Mouse (Mus musculus): ENCODE results near the gene Pptc7. TPM values are rescaled to one million over a fixed set of nuclear protein-coding genes. Genes with fewer than 3 reads are reported as not detected.

Gene Pptc7
- polyA plus RNA-seq, 1 experiment from 2014 or later: 10.4 TPM

- Histone ChIP-seq H3K4me1 (replicated peaks) (no peaks in the 10 kb centered on the region), H3K4me3 (replicated peaks) (no peak overlapping the region), H3K27ac (no peak overlapping the region), H3K36me3 (peaks cover 11% of the 10 kb centered on the region; the same call in 1 of the 2 replicates), H3K27me3 (replicated peaks) (no peaks in the 10 kb centered on the region), H3K4me2 (replicated peaks) (no peak overlapping the region), H3K9ac (no peak overlapping the region), H3K9me3 (no peaks in the 10 kb centered on the region)
- 85% methylated on average over 23 of the region's 23 CpGs for WGBS
- no peak for ATAC-seq
These were observed 40.7 kb downstream of the Pptc7 start for GRCm38 (mm10) chr5:122324608-122325431.

DNA sequence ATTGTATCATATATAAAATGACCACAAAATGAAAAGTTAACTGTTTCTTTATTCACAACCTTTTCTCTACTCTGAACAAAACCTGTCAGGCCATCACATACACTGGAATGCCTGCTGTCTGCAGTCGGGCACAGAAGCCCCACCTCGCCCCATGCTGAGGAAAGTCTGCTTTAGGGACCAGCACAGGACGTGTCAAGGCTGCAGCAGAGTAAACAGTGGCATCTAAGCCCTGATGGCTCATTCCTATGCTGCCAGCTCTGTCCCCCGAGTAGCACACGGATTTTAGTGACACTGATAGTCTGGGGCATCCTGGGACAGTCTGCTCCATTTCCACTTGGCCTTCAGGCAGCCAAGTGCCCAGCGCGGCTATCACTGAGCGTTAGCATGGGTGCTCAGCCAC, 41.3 kb downstream of the Pptc7 start:
- ATAC-seq: no peak
- no peaks in the 10 kb centered on the region for H3K27me3 ChIP-seq (replicated peaks)
- H3K9me3 ChIP-seq: no peaks in the 10 kb centered on the region
- no peak overlapping the region for H3K9ac ChIP-seq
- no peaks in the 10 kb centered on the region for H3K4me1 ChIP-seq (replicated peaks)
- 87% methylated on average over 8 of the region's 8 CpGs for WGBS
- no peak overlapping the region for H3K4me2 ChIP-seq (replicated peaks)
- H3K4me3 ChIP-seq (replicated peaks): no peak overlapping the region
- H3K36me3 ChIP-seq: peaks cover 11% of the 10 kb centered on the region; the same call in 1 of the 2 replicates
- H3K27ac ChIP-seq: no peak overlapping the region

DNA sequence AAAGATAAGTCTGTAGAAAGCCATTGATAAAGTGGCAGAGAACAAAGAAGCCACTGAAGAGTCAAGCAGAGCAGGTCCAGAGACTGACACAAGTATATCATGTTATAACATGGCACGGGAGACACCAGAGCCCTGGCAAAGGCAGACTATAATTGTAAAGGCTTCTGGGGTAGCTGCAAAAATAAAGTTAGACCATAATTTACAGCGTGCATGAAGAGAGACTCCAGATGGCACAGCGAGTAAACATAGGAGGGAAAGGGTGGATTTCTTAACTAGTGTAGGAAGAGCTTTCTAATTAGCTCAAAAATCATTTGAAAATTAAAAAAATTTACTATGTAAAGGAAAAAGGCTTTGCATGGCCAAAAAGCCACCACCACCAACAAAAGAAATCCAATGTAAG, 43.1 kb downstream of the Pptc7 start:
- H3K9me3 ChIP-seq: no peaks in the 10 kb centered on the region
- no peaks in the 10 kb centered on the region for H3K4me1 ChIP-seq (replicated peaks)
- no peak overlapping the region for H3K4me3 ChIP-seq (replicated peaks)
- 79% methylated on average over 3 of the region's 3 CpGs for WGBS
- no peak for ATAC-seq
- H3K27me3 ChIP-seq (replicated peaks): no peaks in the 10 kb centered on the region
- no peak overlapping the region for H3K27ac ChIP-seq
- H3K9ac ChIP-seq: no peak overlapping the region
- peaks cover 6% of the 10 kb centered on the region; the same call in 1 of the 2 replicates for H3K36me3 ChIP-seq
- H3K4me2 ChIP-seq (replicated peaks): no peak overlapping the region

DNA sequence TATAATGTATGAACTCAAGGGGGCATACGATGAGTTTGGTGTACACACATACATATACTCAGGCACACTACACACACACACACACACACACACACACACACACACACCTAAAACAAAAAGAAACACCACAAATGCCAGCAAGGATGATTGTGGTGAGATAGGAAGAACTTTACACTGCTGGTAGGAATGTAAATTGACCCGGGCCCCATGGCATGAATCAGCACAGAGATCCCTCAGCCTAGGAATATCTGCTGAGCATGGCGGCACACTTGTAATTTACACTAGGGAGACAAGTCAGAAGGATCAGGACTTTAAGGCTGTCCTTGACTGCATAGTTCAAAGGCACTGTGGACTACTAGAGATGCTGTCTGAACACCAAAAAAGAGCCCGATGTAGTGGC, 46.1 kb downstream of the Pptc7 start:
- Histone ChIP-seq H3K27me3 (replicated peaks) (no peaks in the 10 kb centered on the region), H3K9ac (no peak overlapping the region), H3K4me2 (replicated peaks) (no peak overlapping the region), H3K4me1 (replicated peaks) (no peaks in the 10 kb centered on the region), H3K9me3 (no peaks in the 10 kb centered on the region), H3K36me3 (no peaks in the 10 kb centered on the region), H3K4me3 (replicated peaks) (no peak overlapping the region), H3K27ac (no peak overlapping the region)
- WGBS: 81% methylated on average over 4 of the region's 4 CpGs
- no peak for ATAC-seq

GRCm38 (mm10) chr5:122334682-122335081, 50.5 kb downstream of the Pptc7 start:
- Histone ChIP-seq H3K4me2 (replicated peaks) (no peak overlapping the region), H3K27me3 (replicated peaks) (no peaks in the 10 kb centered on the region), H3K9ac (no peak overlapping the region), H3K27ac (no peak overlapping the region), H3K4me1 (replicated peaks) (no peaks in the 10 kb centered on the region), H3K4me3 (replicated peaks) (no peak overlapping the region), H3K36me3 (no peaks in the 10 kb centered on the region), H3K9me3 (no peaks in the 10 kb centered on the region)
- WGBS: 66% methylated on average over 3 of the region's 3 CpGs
- ATAC-seq: no peak

DNA sequence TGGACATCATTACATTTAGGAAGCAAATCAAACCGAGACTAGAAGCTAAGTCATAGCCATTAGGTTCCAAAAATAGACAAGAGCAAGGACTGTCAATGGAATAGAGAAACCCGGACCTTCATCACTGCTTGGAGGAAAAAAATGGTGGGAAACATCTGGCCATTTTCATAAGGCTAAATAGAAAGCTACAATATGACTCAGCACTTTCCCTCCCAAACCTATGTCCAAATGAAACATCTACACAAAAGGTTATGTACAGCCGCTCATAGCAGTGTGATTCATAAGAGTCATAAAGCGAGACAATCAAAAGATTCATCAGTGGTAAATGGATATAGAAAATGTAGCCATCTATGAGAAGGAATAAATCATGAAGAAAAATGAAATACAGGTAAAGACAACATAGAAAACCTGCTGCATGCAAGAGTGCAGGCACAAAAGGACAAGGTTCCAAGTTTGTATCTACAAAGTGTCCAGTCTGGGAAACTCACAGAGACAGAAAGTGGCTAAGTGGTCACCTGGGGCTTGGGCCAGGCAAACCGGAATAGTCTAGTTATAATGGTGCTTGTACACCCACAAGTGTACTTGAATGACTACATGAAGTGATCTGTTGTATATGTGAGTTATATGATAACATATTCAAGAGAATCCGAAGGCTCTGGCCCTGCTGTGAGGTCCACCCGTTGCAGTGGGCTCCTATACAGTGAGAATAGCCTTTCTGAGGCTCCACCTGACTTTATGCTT, 52.6 kb downstream of the Pptc7 start:
- ATAC-seq: no peak
- H3K36me3 ChIP-seq: no peaks in the 10 kb centered on the region
- WGBS: 88% methylated on average over 7 of the region's 7 CpGs

GRCm38 (mm10) chr5:122342874-122343273, 58.7 kb downstream of the Pptc7 start:
- Histone ChIP-seq H3K36me3 (no peaks in the 10 kb centered on the region), H3K9ac (no peak overlapping the region), H3K27ac (no peak overlapping the region), H3K4me1 (replicated peaks) (no peaks in the 10 kb centered on the region), H3K4me3 (replicated peaks) (no peak overlapping the region), H3K27me3 (replicated peaks) (no peaks in the 10 kb centered on the region), H3K4me2 (replicated peaks) (no peak overlapping the region), H3K9me3 (no peaks in the 10 kb centered on the region)
- 74% methylated on average over 1 of the region's 1 CpGs for WGBS
- ATAC-seq: no peak

More for the DNA sequence above, 52.6 kb downstream of the Pptc7 start:
- Histone ChIP-seq H3K27me3 (replicated peaks) (no peaks in the 10 kb centered on the region), H3K9me3 (no peaks in the 10 kb centered on the region), H3K4me2 (replicated peaks) (no peak overlapping the region), H3K4me1 (replicated peaks) (no peaks in the 10 kb centered on the region), H3K9ac (no peak overlapping the region), H3K27ac (no peak overlapping the region), H3K4me3 (replicated peaks) (no peak overlapping the region)

- 47% methylated on average over 7 of the region's 7 CpGs for WGBS
- Histone ChIP-seq H3K36me3 (no peaks in the 10 kb centered on the region), H3K4me3 (replicated peaks) (no peak overlapping the region), H3K4me1 (replicated peaks) (no peaks in the 10 kb centered on the region), H3K9me3 (no peaks in the 10 kb centered on the region), H3K27me3 (replicated peaks) (no peaks in the 10 kb centered on the region), H3K4me2 (replicated peaks) (no peak overlapping the region), H3K27ac (0 out of 2 replicates have a peak overlapping the region, but pooled peaks have one; percentile 20), H3K9ac (no peak overlapping the region)
- ATAC-seq: peak; percentile 93
These were observed 59.6 kb downstream of the Pptc7 start for GRCm38 (mm10) chr5:122343768-122344167.

- Histone ChIP-seq H3K4me1 (replicated peaks) (no peaks in the 10 kb centered on the region), H3K4me2 (replicated peaks) (no peak overlapping the region), H3K4me3 (replicated peaks) (no peak overlapping the region), H3K9ac (no peak overlapping the region), H3K27me3 (replicated peaks) (no peaks in the 10 kb centered on the region), H3K9me3 (no peaks in the 10 kb centered on the region), H3K27ac (0 out of 2 replicates have a peak overlapping the region, but pooled peaks have one; percentile 20), H3K36me3 (no peaks in the 10 kb centered on the region)
- peak; percentile 80 for ATAC-seq
- WGBS: 11% methylated on average over 5 of the region's 5 CpGs
These were observed 60.1 kb downstream of the Pptc7 start for GRCm38 (mm10) chr5:122344260-122344659.

GRCm38 (mm10) chr5:122345777-122346176, 61.6 kb downstream of the Pptc7 start:
- Histone ChIP-seq H3K9me3 (no peaks in the 10 kb centered on the region), H3K4me3 (replicated peaks) (no peak overlapping the region), H3K9ac (no peak overlapping the region), H3K4me2 (replicated peaks) (no peak overlapping the region), H3K4me1 (replicated peaks) (no peaks in the 10 kb centered on the region), H3K27me3 (replicated peaks) (no peaks in the 10 kb centered on the region), H3K36me3 (no peaks in the 10 kb centered on the region), H3K27ac (no peak overlapping the region)
- ATAC-seq: no peak
- WGBS: 79% methylated on average over 4 of the region's 4 CpGs

DNA sequence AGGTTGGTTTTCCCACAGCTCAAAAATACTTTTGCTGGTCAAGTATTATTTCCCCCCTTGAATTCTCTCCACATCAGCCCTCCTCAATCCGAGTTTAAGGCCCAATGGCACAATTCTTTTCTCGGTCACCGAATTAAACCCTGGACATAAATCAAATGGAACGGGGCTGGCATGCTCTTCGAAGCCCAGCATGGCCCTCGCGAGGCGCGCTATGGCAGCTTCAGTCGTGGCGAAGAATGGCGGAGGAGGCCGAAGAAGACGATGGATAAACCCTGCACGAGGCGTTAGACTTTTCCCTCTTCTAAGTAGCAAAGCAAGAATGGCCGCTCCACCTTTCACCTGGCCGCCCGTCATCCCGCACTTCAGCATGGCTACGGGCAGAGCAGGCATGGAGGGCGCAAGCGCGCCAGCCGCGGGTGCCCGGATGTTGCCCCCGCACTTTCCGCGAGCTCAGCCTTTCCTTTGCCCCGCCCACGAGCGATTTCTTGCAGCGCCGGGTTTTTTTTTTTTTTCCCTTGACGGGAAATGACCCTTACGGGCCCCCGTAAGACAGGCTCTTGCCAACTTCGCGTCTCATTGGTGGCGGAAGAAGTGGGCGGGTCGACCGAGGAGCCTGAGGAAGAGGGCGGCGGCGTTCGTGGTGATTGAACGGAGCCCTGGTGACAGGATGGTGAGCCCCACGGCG, 69.8 kb downstream of the Pptc7 start, which contains the start of the genes Rad9b and Vps29:
TSS of gene Rad9b (minus strand) at position 427 of the 685 bp plus-strand sequence.
TSS of gene Vps29 (plus strand) at position 563 of the 685 bp plus-strand sequence.
- Histone ChIP-seq H3K4me3 (replicated peaks) (peak within 1 kb of the TSS; percentile 94), H3K4me2 (replicated peaks) (peak within 1 kb of the TSS; percentile 68), H3K4me1 (replicated peaks) (0 out of 2 replicates have a peak, but pooled peaks cover 4% of the 10 kb centered on the region), H3K27me3 (replicated peaks) (no peaks in the 10 kb centered on the region), H3K36me3 (no peaks in the 10 kb centered on the region), H3K9me3 (no peaks in the 10 kb centered on the region), H3K27ac (peak within 1 kb of the TSS; percentile 82), H3K9ac (peak within 1 kb of the TSS; percentile 86)
- 1% methylated on average over 50 of the region's 51 CpGs for WGBS
- peak; percentile 96 for ATAC-seq

Data from intestine, embryonic 15.5 days (tissue).